Mouse (Mus musculus) G1E (cell line): ENCODE results near the gene Hoxa3. TPM values are rescaled to one million over a fixed set of nuclear protein-coding genes. Genes with fewer than 3 reads are reported as not detected.

ENCODE experiments used
- ATAC-seq: 2 replicates; pipeline ENCODE4 v1.8.0; 2016; ENCODE audit warnings: mild to moderate bottlenecking; ENCODE audit not compliant: insufficient number of reproducible peaks, poor library complexity, low FRiP score, severe bottlenecking; ENCODE audit errors: extremely low read depth
- DNase-seq: peaks from one replicate; pipeline ENCODE4 v3.0.0; 2012; ENCODE audit warnings: low spot score
- H3K27me3 ChIP-seq: 2 replicates; pipeline ENCODE4 v1.6.1; 2012; ENCODE audit warnings: mild to moderate bottlenecking, low read length, inconsistent platforms; ENCODE audit not compliant: insufficient read depth
- H3K36me3 ChIP-seq: replicated peaks from 2 replicates; pipeline ENCODE3; 2012; ENCODE audit warnings: mild to moderate bottlenecking, inconsistent platforms
- H3K4me1 ChIP-seq: 2 replicates; pipeline ENCODE4 v1.6.1; 2012; ENCODE audit warnings: low read depth, low read length, inconsistent platforms, mixed read lengths; ENCODE audit not compliant: insufficient read depth
- H3K4me3 ChIP-seq: 2 replicates; pipeline ENCODE4 v1.5.1; 2012; ENCODE audit warnings: low read depth, mild to moderate bottlenecking, inconsistent platforms, low read length, moderate library complexity, mixed read lengths
- H3K9me3 ChIP-seq: replicated peaks from 2 replicates; pipeline ENCODE4 v1.6.1; 2012; ENCODE audit warnings: inconsistent platforms
- CTCF ChIP-seq: IDR thresholded peaks from 2 replicates; pipeline ENCODE4 v1.5.1; 2012; ENCODE audit warnings: low read depth, low read length, inconsistent platforms, mixed read lengths
- GATA1 ChIP-seq: IDR thresholded peaks from 2 replicates; pipeline ENCODE4 v1.6.1; 2012; ENCODE audit warnings: borderline replicate concordance, low read length, inconsistent platforms, mixed read lengths
- GATA2 ChIP-seq: IDR thresholded peaks from 2 replicates; pipeline ENCODE4 v1.6.1; 2012; ENCODE audit warnings: low read depth, low read length, inconsistent platforms, borderline replicate concordance
- POLR2AphosphoS5 ChIP-seq: IDR thresholded peaks from 2 replicates; pipeline ENCODE4 v1.6.1; 2012; ENCODE audit warnings: low read depth, low read length, inconsistent platforms; ENCODE audit not compliant: insufficient replicate concordance
- TAL1 ChIP-seq: conservative IDR thresholded peaks from 2 replicates; pipeline ENCODE4 v1.6.1; 2012; ENCODE audit warnings: low read depth, low read length, inconsistent platforms, mixed read lengths
- polyA plus RNA-seq: library from polyadenylated mRNA; stranded (reverse); fragments of >175 nt; gene quantifications from 2 replicates; pipeline ENCODE4 v1.2.3, GENCODE M21; 2012
- total RNA-seq, 2 experiments: library from RNA; stranded (forward) in 1 of 2; stranded (reverse) in 1 of 2; fragments of 200-1000 nt in 1 of 2; fragments of >200 nt in 1 of 2; fragmentation: Nextera tagmentation in 1 of 2; gene quantifications; 2 replicates each; pipeline ENCODE4 v1.2.3; 2014 to 2017

The Hoxa3 gene
- total and polyA plus RNA-seq, 3 experiments: 0.16 TPM; not detected in 2

DNA sequence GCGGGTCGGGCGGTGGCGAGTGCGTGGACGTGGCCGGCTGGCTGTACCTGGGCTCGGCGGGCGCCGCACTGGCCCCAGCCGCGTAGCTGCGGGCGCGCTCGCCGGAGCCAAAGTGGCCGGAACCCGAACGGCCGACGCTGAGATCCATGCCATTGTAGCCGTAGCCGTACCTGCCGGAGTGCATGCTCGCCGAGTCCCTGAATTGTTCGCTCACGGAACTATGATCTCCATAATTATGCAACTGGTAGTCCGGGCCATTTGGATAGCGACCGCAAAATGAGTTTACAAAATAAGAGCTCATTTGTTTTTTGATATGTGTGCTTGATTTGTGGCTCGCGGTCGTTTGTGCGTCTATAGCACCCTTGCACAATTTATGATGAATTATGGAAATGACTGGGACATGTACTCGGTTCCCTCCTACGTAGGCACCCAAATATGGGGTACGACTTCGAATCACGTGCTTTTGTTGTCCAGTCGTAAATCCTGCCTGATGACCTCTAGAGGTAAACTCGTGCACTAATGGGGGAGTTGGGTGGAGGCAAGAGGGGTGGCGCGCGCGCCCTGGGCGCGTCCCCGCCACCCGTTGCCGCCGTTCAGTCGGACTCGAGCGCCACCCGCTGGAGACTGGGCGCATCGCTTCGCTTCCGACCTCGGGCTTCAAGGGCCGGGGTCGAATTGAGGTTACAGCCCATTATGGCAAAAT lies 8.9 kb downstream of the Hoxa3 start, which contains the start of gene Hoxa5:
Gene Hoxa5 (minus strand): TSS at position 538 of the 703 bp plus-strand sequence.
- H3K27me3 ChIP-seq: peaks cover 12% of the 10 kb centered on the region; the same call in 1 of the 2 replicates
- no peak within 1 kb of the TSS; the same call in 1 of the 2 replicates for H3K4me3 ChIP-seq
- no peak for ATAC-seq
- H3K9me3 ChIP-seq: peaks cover 13% of the 10 kb centered on the region
- DNase-seq: no peak
- H3K36me3 ChIP-seq: no peaks in the 10 kb centered on the region
- no peaks in the 10 kb centered on the region for H3K4me1 ChIP-seq
- no peak for TF ChIP-seq POLR2AphosphoS5
- no peak for TF ChIP-seq CTCF
- no peak for TF ChIP-seq GATA1
- no peak for TF ChIP-seq TAL1
- no peak for TF ChIP-seq GATA2

DNA sequence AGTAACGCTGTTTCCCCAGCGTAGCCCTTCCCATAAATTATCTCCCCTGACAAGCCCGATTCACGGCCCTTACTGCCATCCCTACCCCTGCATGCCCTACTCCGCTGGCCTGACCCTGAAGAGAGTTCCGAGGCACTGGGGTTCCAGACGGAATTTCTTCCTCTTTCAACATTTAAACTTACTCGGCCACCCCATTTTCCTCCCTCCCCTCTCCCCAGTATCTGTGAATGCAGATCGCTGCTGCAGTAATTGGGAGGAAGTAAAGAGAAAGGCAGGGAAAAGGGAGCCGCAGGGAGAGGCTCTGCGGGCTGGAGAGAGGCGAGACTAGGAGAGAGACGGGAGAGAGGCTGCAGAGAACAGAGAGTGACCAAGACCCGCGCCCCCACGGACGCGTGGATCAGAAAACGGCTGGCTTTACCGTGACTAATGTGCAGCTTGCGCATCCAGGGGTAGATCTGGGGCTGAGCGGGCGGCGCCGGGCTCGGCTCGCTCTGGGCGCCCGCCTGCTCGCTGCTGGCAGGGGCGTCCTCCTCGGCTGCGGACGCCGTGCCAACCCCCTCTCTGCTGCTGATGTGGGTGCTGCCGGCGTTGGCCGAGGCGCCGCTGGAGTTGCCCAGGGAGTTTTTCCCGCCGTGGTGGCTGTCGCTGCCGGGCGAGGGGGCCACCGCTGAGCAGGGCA lies 9.6 kb downstream of the Hoxa3 start:
- no peak for ATAC-seq
- no peak overlapping the region for H3K4me3 ChIP-seq

DNA sequence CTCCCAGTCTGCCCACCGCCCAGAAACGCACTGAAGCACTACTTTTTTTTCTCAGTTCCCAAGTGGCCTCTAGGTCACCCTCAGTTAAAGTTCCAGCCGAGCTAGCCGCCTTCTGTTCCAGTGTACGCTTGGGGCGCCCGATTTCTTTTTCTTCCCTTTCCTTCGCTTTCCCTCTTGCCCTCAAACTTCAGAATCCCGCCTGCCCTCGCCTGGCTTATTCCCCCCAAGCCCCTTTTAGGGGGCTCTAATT lies 10.1 kb downstream of the Hoxa3 start:
- no peak overlapping the region for H3K4me3 ChIP-seq
- H3K27me3 ChIP-seq: peaks cover 10% of the 10 kb centered on the region; the same call in 1 of the 2 replicates
- H3K36me3 ChIP-seq: no peaks in the 10 kb centered on the region
- no peaks in the 10 kb centered on the region for H3K4me1 ChIP-seq
- no peak for DNase-seq
- peaks cover 13% of the 10 kb centered on the region for H3K9me3 ChIP-seq
- TF ChIP-seq GATA1 (no peak), TAL1 (no peak), CTCF (no peak), POLR2AphosphoS5 (no peak), GATA2 (no peak)
- ATAC-seq: no peak

More for the DNA sequence above, 9.6 kb downstream of the Hoxa3 start:
- Histone ChIP-seq H3K9me3 (peaks cover 13% of the 10 kb centered on the region), H3K27me3 (peaks cover 11% of the 10 kb centered on the region; the same call in 1 of the 2 replicates), H3K36me3 (no peaks in the 10 kb centered on the region), H3K4me1 (no peaks in the 10 kb centered on the region)
- no peak for TF ChIP-seq GATA1
- no peak for TF ChIP-seq CTCF
- no peak for TF ChIP-seq GATA2
- no peak for TF ChIP-seq POLR2AphosphoS5
- no peak for TF ChIP-seq TAL1
- DNase-seq: no peak

DNA sequence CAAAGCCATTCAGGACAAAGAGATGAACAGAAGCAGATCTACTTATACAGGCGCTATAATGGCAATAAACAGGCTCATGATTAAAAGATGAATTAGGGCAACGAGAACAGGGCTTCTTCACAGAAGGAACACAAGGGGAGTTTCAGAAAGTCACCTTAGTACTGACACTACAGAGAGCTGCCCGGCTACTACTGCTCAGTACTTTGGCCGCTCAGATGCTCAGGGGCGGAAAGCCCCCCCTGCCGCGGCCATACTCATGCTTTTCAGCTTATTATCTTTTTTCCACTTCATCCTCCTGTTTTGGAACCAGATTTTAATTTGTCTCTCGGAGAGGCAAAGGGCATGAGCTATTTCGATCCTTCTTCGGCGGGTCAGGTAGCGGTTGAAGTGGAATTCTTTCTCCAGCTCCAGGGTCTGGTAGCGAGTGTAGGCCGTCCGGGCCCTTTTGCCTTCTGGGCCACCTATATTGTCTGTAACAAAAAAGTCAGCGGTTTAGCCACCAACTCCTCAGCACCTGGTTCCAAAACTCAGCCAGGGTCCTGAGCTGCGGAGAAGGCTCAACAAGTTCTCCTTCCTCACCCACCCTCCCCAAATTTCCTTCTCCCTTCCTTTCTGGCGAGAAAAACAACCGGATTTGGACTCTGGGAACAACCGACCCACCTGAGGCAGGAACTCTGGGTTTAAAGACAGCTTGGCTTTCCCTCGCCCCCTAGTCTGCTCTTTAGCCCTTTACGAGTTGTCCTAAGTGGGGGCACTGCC lies 10.6 kb downstream of the Hoxa3 start:
- Histone ChIP-seq H3K27me3 (peaks cover 10% of the 10 kb centered on the region; the same call in 1 of the 2 replicates), H3K4me3 (no peak overlapping the region), H3K36me3 (no peaks in the 10 kb centered on the region), H3K4me1 (no peaks in the 10 kb centered on the region), H3K9me3 (peaks cover 13% of the 10 kb centered on the region)
- TF ChIP-seq POLR2AphosphoS5 (no peak), GATA2 (no peak), TAL1 (no peak)
- ATAC-seq (no peak), DNase-seq (no peak)

DNA sequence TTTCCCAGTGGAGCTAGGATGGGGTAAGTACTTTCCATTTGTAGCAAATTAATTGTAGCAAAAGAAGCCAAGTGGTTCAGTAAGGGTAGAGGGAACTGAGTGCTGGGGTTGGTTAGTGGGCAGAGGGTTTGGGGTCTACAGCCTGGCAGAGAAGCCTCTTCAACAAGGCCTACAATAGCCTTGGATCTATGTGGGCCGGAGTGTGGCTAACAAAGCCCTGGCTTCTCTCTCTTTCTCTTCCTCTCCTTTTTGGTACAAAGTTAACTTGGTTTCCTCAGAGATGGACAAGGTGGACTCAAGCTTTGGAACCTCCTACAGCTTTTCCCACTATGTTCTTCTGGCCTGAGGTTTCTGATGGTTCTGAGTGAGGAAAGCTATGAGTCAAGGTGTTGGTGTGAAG lies 11.9 kb downstream of the Hoxa3 start:
- ATAC-seq (no peak), DNase-seq (no peak)
- no peaks in the 10 kb centered on the region for H3K36me3 ChIP-seq
- no peak overlapping the region for H3K4me3 ChIP-seq
- TF ChIP-seq CTCF (no peak), GATA2 (no peak), POLR2AphosphoS5 (no peak), TAL1 (no peak), GATA1 (no peak)
- peaks cover 13% of the 10 kb centered on the region for H3K9me3 ChIP-seq
- peaks cover 10% of the 10 kb centered on the region; the same call in 1 of the 2 replicates for H3K27me3 ChIP-seq
- H3K4me1 ChIP-seq: no peaks in the 10 kb centered on the region

DNA sequence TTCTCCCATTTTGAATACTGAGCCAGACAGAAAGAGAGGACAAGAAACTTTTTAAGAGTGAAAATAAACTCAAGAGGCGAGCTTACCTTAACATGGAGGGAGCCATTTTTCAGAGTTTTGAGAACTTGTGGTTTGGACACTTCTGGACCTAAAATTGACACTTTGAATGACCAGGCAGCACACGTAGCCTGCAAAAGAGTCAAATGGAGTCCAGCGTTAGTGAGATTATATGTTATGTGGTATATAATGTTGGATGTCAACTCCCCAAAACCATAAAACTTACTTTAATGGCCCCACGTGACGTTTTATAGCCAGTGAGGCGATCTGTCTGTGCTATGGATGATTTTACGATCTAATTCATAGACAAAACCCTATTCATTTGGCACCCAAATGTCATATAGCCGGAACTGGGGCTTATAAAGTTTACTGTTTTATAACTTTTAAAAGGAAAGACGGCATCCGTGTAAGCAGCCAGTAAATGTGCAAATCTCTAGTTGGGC lies 12.3 kb downstream of the Hoxa3 start:
- no peaks in the 10 kb centered on the region for H3K4me1 ChIP-seq
- peaks cover 10% of the 10 kb centered on the region; the same call in 1 of the 2 replicates for H3K27me3 ChIP-seq
- DNase-seq: no peak
- no peak overlapping the region for H3K4me3 ChIP-seq
- H3K36me3 ChIP-seq: no peaks in the 10 kb centered on the region
- H3K9me3 ChIP-seq: peaks cover 11% of the 10 kb centered on the region
- no peak for TF ChIP-seq GATA2
- no peak for TF ChIP-seq CTCF
- TF ChIP-seq TAL1: no peak
- no peak for TF ChIP-seq POLR2AphosphoS5
- no peak for TF ChIP-seq GATA1
- ATAC-seq: no peak
